Mouse (Mus musculus) myocyte (in vitro differentiated cells): ENCODE measurements around the gene Hils1.

Experiments
- POLR2A ChIP-seq: IDR thresholded peaks from one replicate; pipeline ENCODE4 v1.6.1; 2011; ENCODE audit warnings: low read depth, mild to moderate bottlenecking, control low read depth, moderate library complexity; ENCODE audit not compliant: insufficient read length
- TCF12 ChIP-seq: IDR thresholded peaks from one replicate; pipeline ENCODE4 v1.6.1; 2011; ENCODE audit warnings: mild to moderate bottlenecking, control low read depth; ENCODE audit not compliant: poor library complexity, insufficient read depth, severe bottlenecking

DNA sequence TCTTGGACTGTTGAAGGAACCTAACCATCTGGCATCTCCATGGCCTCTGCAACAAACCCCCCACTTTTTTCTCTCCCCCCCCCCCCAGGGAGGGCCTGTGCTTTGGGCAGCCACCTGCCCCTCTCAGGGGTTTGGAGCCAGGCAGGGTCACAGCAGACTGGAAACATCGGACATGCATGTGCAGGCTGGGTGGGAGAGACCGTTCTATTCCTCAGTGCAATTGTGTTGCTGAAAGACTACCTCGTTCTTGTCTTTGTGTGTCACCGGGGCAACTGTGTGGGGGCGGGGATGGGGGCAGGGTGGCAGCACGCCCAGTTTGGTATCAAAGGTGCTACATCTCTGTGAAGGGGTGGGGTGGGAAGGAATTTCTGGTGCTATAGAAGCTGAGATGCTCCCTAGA, 15.2 kb upstream of the Hils1 start:
- TF ChIP-seq TCF12 (no peak), POLR2A (no peak)
